Mouse (Mus musculus) embryo, embryonic 11 days (tissue): ENCODE results near the gene Snrnp25.
"Not testable (repeated sequence)": the region's sequence is repeated elsewhere in the genome, so short reads cannot be mapped to it uniquely, and the experiment has no call there.

Experiments used
- DNase-seq: peaks from one replicate; pipeline ENCODE4 v3.0.0-alpha.2; 2015

Snrnp25 gene

GRCm38 (mm10) chr11:32195867-32196540, 9.2 kb upstream of the Snrnp25 start:
- no peak for DNase-seq

GRCm38 (mm10) chr11:32196727-32197126, 8.5 kb upstream of the Snrnp25 start:
- no peak for DNase-seq

- DNase-seq: no peak
Observed at GRCm38 (mm10) chr11:32197766-32198165, 7.4 kb upstream of the Snrnp25 start.

- no peak for DNase-seq
Observed at GRCm38 (mm10) chr11:32198256-32198955, 6.8 kb upstream of the Snrnp25 start.

- DNase-seq: no peak
Observed at GRCm38 (mm10) chr11:32199230-32199629, 6.0 kb upstream of the Snrnp25 start.

- no peak for DNase-seq
Observed at GRCm38 (mm10) chr11:32200075-32200601, 5.1 kb upstream of the Snrnp25 start, which contains the start of gene Il9r. Il9r (minus strand) TSS chr11:32200279.

GRCm38 (mm10) chr11:32200992-32201391, 4.2 kb upstream of the Snrnp25 start:
- not testable (repeated sequence) for DNase-seq

- no peak for DNase-seq
Observed at GRCm38 (mm10) chr11:32201922-32202685, 3.1 kb upstream of the Snrnp25 start.

- DNase-seq: no peak
Observed at GRCm38 (mm10) chr11:32210623-32211022, 5.4 kb downstream of the Snrnp25 start.

- DNase-seq: no peak
Observed at GRCm38 (mm10) chr11:32215372-32216162, 10.4 kb downstream of the Snrnp25 start.

GRCm38 (mm10) chr11:32216851-32217250, 11.6 kb downstream of the Snrnp25 start:
- peak; percentile 87 for DNase-seq

- DNase-seq: peak; percentile 41
Observed at GRCm38 (mm10) chr11:32218501-32219050, 13.4 kb downstream of the Snrnp25 start.

GRCm38 (mm10) chr11:32219287-32219686, 14.1 kb downstream of the Snrnp25 start:
- no peak for DNase-seq

- DNase-seq: no peak
Observed at GRCm38 (mm10) chr11:32220607-32221224, 15.5 kb downstream of the Snrnp25 start.

- DNase-seq: peak; percentile 84
Observed at GRCm38 (mm10) chr11:32221225-32221950, 16.2 kb downstream of the Snrnp25 start.

GRCm38 (mm10) chr11:32221951-32222409, 16.8 kb downstream of the Snrnp25 start, which contains the start of gene Rhbdf1:
Rhbdf1 (minus strand) TSS chr11:32222300.
- peak; percentile 85 for DNase-seq

GRCm38 (mm10) chr11:32222570-32223194, 17.5 kb downstream of the Snrnp25 start:
- DNase-seq: peak; percentile 40

GRCm38 (mm10) chr11:32223297-32223967, 18.2 kb downstream of the Snrnp25 start:
- no peak for DNase-seq

GRCm38 (mm10) chr11:32224468-32225139, 19.4 kb downstream of the Snrnp25 start:
- peak; percentile 63 for DNase-seq
